Mouse (Mus musculus) kidney, adult 2 months (tissue): ENCODE measurements around the gene Olfr10. TPM values are rescaled to one million over a fixed set of nuclear protein-coding genes. Genes with fewer than 3 reads are reported as not detected.
A peak's percentile ranks its signal among the peaks of the same experiment; 100 is the strongest.
"Not testable (repeated sequence)": the region's sequence is repeated elsewhere in the genome, so short reads cannot be mapped to it uniquely, and the experiment has no call there.

Experiments used
- DNase-seq: peaks from one replicate; pipeline ENCODE4 v3.0.0; 2021
- H3K27ac ChIP-seq: fragments of 200-500 bp; 2 replicates; pipeline ENCODE4 v1.5.1; 2012; ENCODE audit warnings: low read depth, low read length, control low read depth, inconsistent platforms; ENCODE audit not compliant: insufficient read depth
- H3K27me3 ChIP-seq: fragments of 200-500 bp; replicated peaks from 2 replicates; pipeline ENCODE4 v1.6.1; 2012; ENCODE audit warnings: mild to moderate bottlenecking, moderate library complexity, low read length, inconsistent platforms; ENCODE audit not compliant: control insufficient read depth, insufficient read depth
- H3K36me3 ChIP-seq: fragments of 200-500 bp; 2 replicates; pipeline ENCODE4 v1.6.1; 2012; ENCODE audit warnings: mild to moderate bottlenecking, moderate library complexity, low read length, inconsistent platforms; ENCODE audit not compliant: control insufficient read depth, insufficient read depth
- H3K4me1 ChIP-seq: fragments of 200-500 bp; 2 replicates; pipeline ENCODE4 v1.6.1; 2011; ENCODE audit warnings: low read length; ENCODE audit not compliant: control insufficient read depth, insufficient read depth
- H3K4me3 ChIP-seq: fragments of 200-500 bp; 2 replicates; pipeline ENCODE4 v1.5.1; 2011; ENCODE audit warnings: mild to moderate bottlenecking, low read depth, low read length, control low read depth; ENCODE audit not compliant: insufficient read depth
- CTCF ChIP-seq: fragments of 200-500 bp; conservative IDR thresholded peaks from 2 replicates; pipeline ENCODE4 v1.5.1; 2011; ENCODE audit warnings: low read depth, mild to moderate bottlenecking, control low read depth, low read length, moderate library complexity, mixed read lengths; ENCODE audit not compliant: insufficient read depth, insufficient read length
- POLR2A ChIP-seq: fragments of 200-500 bp; IDR thresholded peaks from one replicate; pipeline ENCODE4 v1.6.1; 2011; ENCODE audit warnings: low read depth, low read length, control low read depth
- WGBS: fragments of 180-500 bp; shearing (Covaris S2); methylation state at CpG from one replicate; pipeline ENCODE4 v1.1.7; 2018; 5-methylcytosine and 5-hydroxymethylcytosine counted together
- polyA plus RNA-seq: library from polyadenylated mRNA; depleted of rRNA; stranded (reverse); fragments of >200 nt; gene quantifications from 2 replicates; pipeline ENCODE4 v1.2.3, GENCODE M21; 2012

The Olfr10 gene
- polyA plus RNA-seq, 1 experiment = not detected

GRCm38 (mm10) chr11:49271334-49271733 lies 33.2 kb upstream of the Olfr10 start:
- TF ChIP-seq CTCF (no peak), POLR2A (no peak)
- H3K4me3 ChIP-seq = no peak overlapping the region
- 29% methylated on average over 7 of the region's 7 CpGs for WGBS
- DNase-seq = peak; percentile 70
- peaks cover 15% of the 10 kb centered on the region for H3K4me1 ChIP-seq
- no peaks in the 10 kb centered on the region for H3K27me3 ChIP-seq
- H3K27ac ChIP-seq = no peak overlapping the region
- no peaks in the 10 kb centered on the region for H3K36me3 ChIP-seq

DNA sequence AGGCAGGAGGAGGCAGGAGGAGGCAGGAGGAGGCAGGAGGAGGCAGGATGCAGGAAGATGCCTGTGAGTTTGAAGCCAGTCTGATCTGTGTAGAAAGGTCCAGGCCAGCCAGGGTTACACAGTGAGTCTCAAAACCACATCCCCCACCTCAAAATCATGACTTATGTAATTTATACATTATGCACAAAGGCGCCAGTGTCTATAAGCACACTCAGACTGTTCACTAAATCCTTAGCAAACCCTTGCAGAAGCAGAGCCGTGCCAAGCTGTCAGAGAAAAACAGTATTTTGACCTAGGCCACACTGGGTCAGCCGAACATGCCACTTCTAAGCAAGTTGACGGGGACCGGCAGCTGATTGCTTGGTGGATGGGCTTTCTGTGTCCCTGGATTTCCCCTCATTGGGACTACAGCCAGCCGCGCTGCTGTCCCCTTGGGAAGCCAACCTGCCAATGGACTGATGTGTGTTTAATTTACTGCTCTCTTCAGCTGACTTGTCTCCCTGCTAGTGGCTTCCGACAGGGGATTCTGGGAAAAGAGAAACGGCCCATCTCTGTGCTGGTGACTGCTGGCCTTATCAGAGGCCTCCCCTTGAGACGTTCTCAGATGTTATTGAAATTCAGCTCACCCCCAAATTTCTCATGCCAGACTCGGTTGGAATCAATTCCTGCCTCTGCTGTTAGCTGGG lies 30.6 kb upstream of the Olfr10 start:
- Histone ChIP-seq H3K4me3 (no peak overlapping the region), H3K27ac (no peak overlapping the region), H3K27me3 (no peaks in the 10 kb centered on the region), H3K4me1 (peaks cover 3% of the 10 kb centered on the region; the same call in 1 of the 2 replicates), H3K36me3 (no peaks in the 10 kb centered on the region)
- no peak for DNase-seq
- WGBS = 82% methylated on average over 11 of the region's 11 CpGs
- TF ChIP-seq POLR2A (no peak), CTCF (no peak)

DNA sequence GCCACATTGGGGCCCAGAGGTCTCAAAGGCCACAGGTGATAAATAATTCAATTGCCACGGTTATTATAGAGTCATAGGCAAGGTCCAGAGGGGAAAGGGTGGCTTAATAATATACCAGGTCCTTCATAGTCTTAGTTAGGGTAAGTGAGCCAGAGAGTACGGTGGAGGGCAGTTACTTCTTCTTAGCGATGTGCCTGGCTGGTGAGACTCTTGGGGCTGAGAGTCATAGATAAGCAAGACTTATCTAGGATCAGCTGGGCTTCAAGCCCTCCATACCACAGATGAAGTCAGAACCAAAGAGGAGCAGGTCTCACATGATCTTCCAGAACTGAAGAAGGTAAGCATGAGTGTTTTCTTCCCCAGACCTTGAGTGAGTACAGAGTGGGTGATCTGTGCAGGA lies 26.3 kb upstream of the Olfr10 start, which contains the start of gene Olfr1393:
Gene Olfr1393, plus strand, starts transcription at position 83 of the 400 bp plus-strand sequence.
- H3K27me3 ChIP-seq = no peaks in the 10 kb centered on the region
- TF ChIP-seq CTCF (no peak), POLR2A (no peak)
- 55% methylated on average over 3 of the region's 3 CpGs for WGBS
- H3K4me1 ChIP-seq = peaks cover 3% of the 10 kb centered on the region; the same call in 1 of the 2 replicates
- H3K4me3 ChIP-seq = no peak within 1 kb of the TSS
- peak; percentile 41 for DNase-seq
- no peak within 1 kb of the TSS for H3K27ac ChIP-seq
- H3K36me3 ChIP-seq = no peaks in the 10 kb centered on the region

DNA sequence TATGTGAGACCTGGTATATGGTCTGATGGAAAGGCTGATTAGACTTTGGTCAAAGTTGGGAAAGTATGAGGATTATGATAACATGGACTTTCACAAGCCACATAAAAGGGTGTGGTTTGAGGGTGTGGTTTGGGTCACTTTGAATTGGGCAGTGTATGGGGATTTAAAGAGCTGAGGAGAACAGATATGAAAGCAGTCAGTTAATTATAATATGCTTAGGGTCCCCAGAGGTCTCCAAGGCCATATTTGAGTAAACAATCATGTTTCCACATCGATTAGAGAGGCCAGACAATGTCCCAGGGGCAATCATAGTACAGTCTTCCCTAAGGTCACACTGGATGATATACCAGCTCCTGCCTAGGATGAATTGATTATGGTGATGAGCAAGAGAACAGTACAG lies 19.6 kb upstream of the Olfr10 start, which contains the start of gene Olfr1392:
Gene Olfr1392, plus strand, starts transcription at position 301 of the 400 bp plus-strand sequence.
- not testable (repeated sequence) for H3K4me1 ChIP-seq, H3K36me3 ChIP-seq, DNase-seq, H3K27me3 ChIP-seq, H3K4me3 ChIP-seq, H3K27ac ChIP-seq
- 49% methylated on average over 1 of the region's 1 CpGs for WGBS

DNA sequence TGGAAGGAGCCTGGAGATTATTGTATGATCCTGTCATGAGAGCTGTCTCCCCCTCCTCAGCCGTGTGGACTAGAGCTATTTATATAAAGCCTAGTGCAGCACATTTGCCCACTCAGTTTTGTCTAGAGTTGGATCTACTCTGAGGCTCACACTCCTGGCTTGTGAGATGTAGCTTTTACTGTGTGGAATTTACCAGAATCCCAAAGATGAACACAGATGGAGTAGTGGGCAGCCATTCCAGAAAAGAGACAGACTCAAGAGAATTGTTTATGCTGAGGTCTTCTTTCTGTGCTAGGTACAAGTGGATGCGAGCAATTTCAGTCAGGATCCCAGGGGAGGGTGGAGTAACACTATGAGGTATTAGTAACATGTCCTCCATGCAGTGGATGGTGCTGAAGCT lies 17.3 kb upstream of the Olfr10 start:
- no peak overlapping the region for H3K27ac ChIP-seq
- no peak for DNase-seq
- no peak for TF ChIP-seq POLR2A
- no peak for TF ChIP-seq CTCF
- 75% methylated on average over 2 of the region's 2 CpGs for WGBS
- H3K4me1 ChIP-seq = no peaks in the 10 kb centered on the region
- H3K27me3 ChIP-seq = no peaks in the 10 kb centered on the region
- no peaks in the 10 kb centered on the region for H3K36me3 ChIP-seq
- no peak overlapping the region for H3K4me3 ChIP-seq

- Histone ChIP-seq H3K27ac (no peak overlapping the region), H3K4me1 (no peaks in the 10 kb centered on the region), H3K27me3 (no peaks in the 10 kb centered on the region), H3K36me3 (no peaks in the 10 kb centered on the region), H3K4me3 (no peak overlapping the region)
- TF ChIP-seq POLR2A (no peak), CTCF (no peak)
- WGBS = 86% methylated on average over 3 of the region's 3 CpGs
- no peak for DNase-seq
Measured at GRCm38 (mm10) chr11:49292777-49293176, 11.8 kb upstream of the Olfr10 start.

DNA sequence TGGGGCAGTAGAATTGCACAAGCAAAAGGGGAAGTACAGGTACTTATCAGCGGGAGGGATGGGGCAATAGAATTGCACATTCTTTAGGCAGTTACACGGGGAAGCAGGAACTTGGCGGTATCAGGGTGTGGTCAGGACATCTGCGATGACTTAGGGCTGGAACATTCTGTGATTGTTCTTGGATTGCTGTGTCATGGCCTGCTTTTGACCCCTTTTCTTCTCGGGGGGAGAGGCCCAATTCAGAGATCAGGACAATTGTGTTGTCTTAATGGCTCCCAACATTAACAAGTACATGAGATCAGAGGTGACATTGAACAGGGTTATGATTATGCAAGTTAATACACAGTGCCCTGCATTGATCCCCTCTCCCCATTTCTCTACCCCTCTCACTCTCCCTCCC lies 4.0 kb downstream of the Olfr10 start:
- WGBS = 78% methylated on average over 5 of the region's 5 CpGs
- H3K27me3 ChIP-seq, H3K36me3 ChIP-seq, DNase-seq, H3K4me3 ChIP-seq, H3K4me1 ChIP-seq, H3K27ac ChIP-seq: not testable (repeated sequence)
